Mouse (Mus musculus): ENCODE results near the gene Vtn. TPM values are rescaled to one million over a fixed set of nuclear protein-coding genes. Genes with fewer than 3 reads are reported as not detected.

Gene Vtn
- polyA plus RNA-seq, 1 experiment: not detected

GRCm38 (mm10) chr11:78461894-78462293 is 37.0 kb upstream of the Vtn start:
- no peaks in the 10 kb centered on the region for H3K9me3 ChIP-seq (replicated peaks; ENCODE audit: control insufficient read depth, insufficient read depth, low read length, poor library complexity, severe bottlenecking)
- no peak overlapping the region for H3K27ac ChIP-seq (ENCODE audit: insufficient read depth, low read length)
- no peak overlapping the region for H3K4me3 ChIP-seq (ENCODE audit: low read depth, low read length)
- no peaks in the 10 kb centered on the region for H3K4me1 ChIP-seq (ENCODE audit: control insufficient read depth, insufficient read depth, low read length)
- no peak overlapping the region for H3K9ac ChIP-seq (ENCODE audit: low read depth, poor library complexity, severe bottlenecking)
- H3K27me3 ChIP-seq (ENCODE audit: control insufficient read depth, insufficient read depth, low read length, poor library complexity, severe bottlenecking): no peaks in the 10 kb centered on the region
- TF ChIP-seq POLR2A (IDR thresholded peaks at IDR 0.05; ENCODE audit: insufficient read depth, low read length) (no peak), CTCF (IDR thresholded peaks at IDR 0.05; ENCODE audit: low read depth, low read length) (no peak), EP300 (IDR thresholded peaks at IDR 0.05; ENCODE audit: insufficient read depth, low read depth, low read length) (no peak)
- no peaks in the 10 kb centered on the region for H3K36me3 ChIP-seq (ENCODE audit: control insufficient read depth, insufficient read depth, low read length, poor library complexity, severe bottlenecking)

GRCm38 (mm10) chr11:78462669-78463068 is 36.2 kb upstream of the Vtn start:
- H3K4me1 ChIP-seq (ENCODE audit: control insufficient read depth, insufficient read depth, low read length): no peaks in the 10 kb centered on the region
- no peaks in the 10 kb centered on the region for H3K27me3 ChIP-seq (ENCODE audit: control insufficient read depth, insufficient read depth, low read length, poor library complexity, severe bottlenecking)
- TF ChIP-seq EP300 (IDR thresholded peaks at IDR 0.05; ENCODE audit: insufficient read depth, low read depth, low read length): no peak
- TF ChIP-seq CTCF (IDR thresholded peaks at IDR 0.05; ENCODE audit: low read depth, low read length): no peak
- no peak overlapping the region for H3K9ac ChIP-seq (ENCODE audit: low read depth, poor library complexity, severe bottlenecking)
- H3K4me3 ChIP-seq (ENCODE audit: low read depth, low read length): no peak overlapping the region
- H3K9me3 ChIP-seq (replicated peaks; ENCODE audit: control insufficient read depth, insufficient read depth, low read length, poor library complexity, severe bottlenecking): no peaks in the 10 kb centered on the region
- H3K36me3 ChIP-seq (ENCODE audit: control insufficient read depth, insufficient read depth, low read length, poor library complexity, severe bottlenecking): no peaks in the 10 kb centered on the region
- H3K27ac ChIP-seq (ENCODE audit: insufficient read depth, low read length): no peak overlapping the region

- TF ChIP-seq CTCF (IDR thresholded peaks at IDR 0.05; ENCODE audit: low read depth, low read length) (no peak), EP300 (IDR thresholded peaks at IDR 0.05; ENCODE audit: insufficient read depth, low read depth, low read length) (no peak), POLR2A (IDR thresholded peaks at IDR 0.05; ENCODE audit: insufficient read depth, low read length) (no peak)
- H3K27ac ChIP-seq (ENCODE audit: insufficient read depth, low read length): peak overlapping the region; percentile 14; the same call in 1 of the 2 replicates
- H3K9ac ChIP-seq (ENCODE audit: low read depth, poor library complexity, severe bottlenecking): no peak overlapping the region
- H3K4me3 ChIP-seq (ENCODE audit: low read depth, low read length): no peak overlapping the region
- no peaks in the 10 kb centered on the region for H3K4me1 ChIP-seq (ENCODE audit: control insufficient read depth, insufficient read depth, low read length)
- H3K27me3 ChIP-seq (ENCODE audit: control insufficient read depth, insufficient read depth, low read length, poor library complexity, severe bottlenecking): no peaks in the 10 kb centered on the region
- H3K9me3 ChIP-seq (replicated peaks; ENCODE audit: control insufficient read depth, insufficient read depth, low read length, poor library complexity, severe bottlenecking): no peaks in the 10 kb centered on the region
- no peaks in the 10 kb centered on the region for H3K36me3 ChIP-seq (ENCODE audit: control insufficient read depth, insufficient read depth, low read length, poor library complexity, severe bottlenecking)
Measured at GRCm38 (mm10) chr11:78463286-78464036, 35.4 kb upstream of the Vtn start.

GRCm38 (mm10) chr11:78465116-78465515 is 33.8 kb upstream of the Vtn start:
- H3K36me3 ChIP-seq (ENCODE audit: control insufficient read depth, insufficient read depth, low read length, poor library complexity, severe bottlenecking): no peaks in the 10 kb centered on the region
- H3K4me3 ChIP-seq (ENCODE audit: low read depth, low read length): peak overlapping the region; percentile 86; the same call in 1 of the 2 replicates
- peak overlapping the region; percentile 81; the same call in 1 of the 2 replicates for H3K9ac ChIP-seq (ENCODE audit: low read depth, poor library complexity, severe bottlenecking)
- H3K27me3 ChIP-seq (ENCODE audit: control insufficient read depth, insufficient read depth, low read length, poor library complexity, severe bottlenecking): no peaks in the 10 kb centered on the region
- H3K27ac ChIP-seq (ENCODE audit: insufficient read depth, low read length): no peak overlapping the region
- TF ChIP-seq CTCF (IDR thresholded peaks at IDR 0.05; ENCODE audit: low read depth, low read length): no peak
- TF ChIP-seq POLR2A (IDR thresholded peaks at IDR 0.05; ENCODE audit: insufficient read depth, low read length): no peak
- no peak for TF ChIP-seq EP300 (IDR thresholded peaks at IDR 0.05; ENCODE audit: insufficient read depth, low read depth, low read length)
- no peaks in the 10 kb centered on the region for H3K4me1 ChIP-seq (ENCODE audit: control insufficient read depth, insufficient read depth, low read length)
- H3K9me3 ChIP-seq (replicated peaks; ENCODE audit: control insufficient read depth, insufficient read depth, low read length, poor library complexity, severe bottlenecking): no peaks in the 10 kb centered on the region

GRCm38 (mm10) chr11:78465568-78466180 is 33.2 kb upstream of the Vtn start, which contains the start of gene Slc46a1:
Gene Slc46a1 (plus strand): TSS chr11:78465697.
- Histone ChIP-seq H3K4me1 (ENCODE audit: control insufficient read depth, insufficient read depth, low read length) (no peaks in the 10 kb centered on the region), H3K9ac (ENCODE audit: low read depth, poor library complexity, severe bottlenecking) (peak within 1 kb of the TSS; percentile 81), H3K9me3 (replicated peaks; ENCODE audit: control insufficient read depth, insufficient read depth, low read length, poor library complexity, severe bottlenecking) (no peaks in the 10 kb centered on the region), H3K36me3 (ENCODE audit: control insufficient read depth, insufficient read depth, low read length, poor library complexity, severe bottlenecking) (no peaks in the 10 kb centered on the region), H3K27ac (ENCODE audit: insufficient read depth, low read length) (peak within 1 kb of the TSS; percentile 11), H3K4me3 (ENCODE audit: low read depth, low read length) (peak within 1 kb of the TSS; percentile 86), H3K27me3 (ENCODE audit: control insufficient read depth, insufficient read depth, low read length, poor library complexity, severe bottlenecking) (no peaks in the 10 kb centered on the region)
- TF ChIP-seq POLR2A (IDR thresholded peaks at IDR 0.05; ENCODE audit: insufficient read depth, low read length): no peak
- TF ChIP-seq EP300 (IDR thresholded peaks at IDR 0.05; ENCODE audit: insufficient read depth, low read depth, low read length): no peak
